Mouse (Mus musculus): ENCODE results near the gene Adam1a. TPM values are rescaled to one million over a fixed set of nuclear protein-coding genes. Genes with fewer than 3 reads are reported as not detected.

The Adam1a gene
- polyA plus RNA-seq, 1 experiment: 2.3 TPM

DNA sequence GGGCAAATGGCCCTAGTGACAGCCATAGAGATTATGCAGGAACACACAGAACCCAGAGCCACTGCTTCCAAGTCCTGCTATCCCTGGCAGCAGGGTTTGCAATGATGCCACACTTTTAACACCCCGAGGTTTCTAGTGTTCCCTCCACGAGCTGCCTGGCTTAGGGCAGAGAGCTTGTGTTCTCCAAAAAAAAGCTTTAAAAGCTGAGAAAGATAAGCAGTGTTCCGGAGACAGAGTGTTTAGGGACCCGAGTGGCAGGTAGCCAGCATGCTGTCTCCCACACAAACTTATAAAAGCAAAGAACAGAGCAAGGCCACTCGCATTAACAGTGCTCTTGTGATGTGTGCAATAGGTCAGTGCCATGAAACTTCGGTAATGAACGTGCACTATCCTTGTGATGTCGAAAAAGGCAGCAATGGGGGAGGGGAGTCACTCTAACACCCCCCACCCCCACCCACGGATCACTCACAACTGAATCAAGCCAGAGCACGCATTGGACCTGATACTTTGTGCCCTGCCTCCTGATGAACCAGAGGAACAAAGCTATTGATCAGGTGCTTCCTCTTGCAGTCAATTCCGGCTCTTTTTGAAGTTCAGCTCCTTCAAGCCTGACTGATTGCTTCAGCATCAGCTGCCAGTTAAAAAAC lies 46.3 kb upstream of the Adam1a start:
- Histone ChIP-seq H3K4me3 (ENCODE audit: low read depth, low read length) (no peak overlapping the region), H3K4me1 (ENCODE audit: control insufficient read depth, insufficient read depth, low read length) (peaks cover 1% of the 10 kb centered on the region), H3K9ac (ENCODE audit: low read depth, poor library complexity, severe bottlenecking) (no peak overlapping the region), H3K36me3 (ENCODE audit: control insufficient read depth, insufficient read depth, low read length, poor library complexity, severe bottlenecking) (no peaks in the 10 kb centered on the region), H3K27ac (ENCODE audit: insufficient read depth, low read length) (no peak overlapping the region), H3K9me3 (replicated peaks; ENCODE audit: control insufficient read depth, insufficient read depth, low read length, poor library complexity, severe bottlenecking) (no peaks in the 10 kb centered on the region), H3K27me3 (ENCODE audit: control insufficient read depth, insufficient read depth, low read length, poor library complexity, severe bottlenecking) (no peaks in the 10 kb centered on the region)
- no peak for TF ChIP-seq CTCF (IDR thresholded peaks at IDR 0.05; ENCODE audit: low read depth, low read length)
- no peak for TF ChIP-seq POLR2A (IDR thresholded peaks at IDR 0.05; ENCODE audit: insufficient read depth, low read length)
- TF ChIP-seq EP300 (IDR thresholded peaks at IDR 0.05; ENCODE audit: insufficient read depth, low read depth, low read length): no peak

DNA sequence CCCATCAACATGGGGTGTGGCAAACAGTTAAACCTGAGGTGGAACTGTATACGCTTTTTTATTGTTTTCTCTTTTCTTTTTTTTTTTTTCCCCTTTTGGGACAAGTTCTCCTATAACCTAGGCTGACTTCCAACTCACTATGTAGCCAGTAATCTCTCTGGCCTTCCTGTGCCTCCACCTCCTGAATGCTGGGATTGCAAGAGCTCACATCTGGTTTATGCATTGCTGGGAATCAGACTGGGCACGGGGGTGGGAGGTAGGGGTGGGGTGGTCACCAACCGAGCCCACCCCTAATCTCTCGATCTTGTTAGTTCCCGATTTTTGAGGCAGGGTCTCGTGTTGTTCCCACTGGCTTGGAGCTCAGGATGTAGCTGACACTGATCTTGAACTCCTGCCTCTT lies 44.6 kb upstream of the Adam1a start:
- H3K27me3 ChIP-seq (ENCODE audit: control insufficient read depth, insufficient read depth, low read length, poor library complexity, severe bottlenecking): no peaks in the 10 kb centered on the region
- H3K4me1 ChIP-seq (ENCODE audit: control insufficient read depth, insufficient read depth, low read length): peaks cover 6% of the 10 kb centered on the region
- H3K27ac ChIP-seq (ENCODE audit: insufficient read depth, low read length): no peak overlapping the region
- no peak for TF ChIP-seq EP300 (IDR thresholded peaks at IDR 0.05; ENCODE audit: insufficient read depth, low read depth, low read length)
- no peak for TF ChIP-seq CTCF (IDR thresholded peaks at IDR 0.05; ENCODE audit: low read depth, low read length)
- no peak for TF ChIP-seq POLR2A (IDR thresholded peaks at IDR 0.05; ENCODE audit: insufficient read depth, low read length)
- no peaks in the 10 kb centered on the region for H3K36me3 ChIP-seq (ENCODE audit: control insufficient read depth, insufficient read depth, low read length, poor library complexity, severe bottlenecking)
- no peaks in the 10 kb centered on the region for H3K9me3 ChIP-seq (replicated peaks; ENCODE audit: control insufficient read depth, insufficient read depth, low read length, poor library complexity, severe bottlenecking)
- H3K9ac ChIP-seq (ENCODE audit: low read depth, poor library complexity, severe bottlenecking): no peak overlapping the region
- no peak overlapping the region for H3K4me3 ChIP-seq (ENCODE audit: low read depth, low read length)

DNA sequence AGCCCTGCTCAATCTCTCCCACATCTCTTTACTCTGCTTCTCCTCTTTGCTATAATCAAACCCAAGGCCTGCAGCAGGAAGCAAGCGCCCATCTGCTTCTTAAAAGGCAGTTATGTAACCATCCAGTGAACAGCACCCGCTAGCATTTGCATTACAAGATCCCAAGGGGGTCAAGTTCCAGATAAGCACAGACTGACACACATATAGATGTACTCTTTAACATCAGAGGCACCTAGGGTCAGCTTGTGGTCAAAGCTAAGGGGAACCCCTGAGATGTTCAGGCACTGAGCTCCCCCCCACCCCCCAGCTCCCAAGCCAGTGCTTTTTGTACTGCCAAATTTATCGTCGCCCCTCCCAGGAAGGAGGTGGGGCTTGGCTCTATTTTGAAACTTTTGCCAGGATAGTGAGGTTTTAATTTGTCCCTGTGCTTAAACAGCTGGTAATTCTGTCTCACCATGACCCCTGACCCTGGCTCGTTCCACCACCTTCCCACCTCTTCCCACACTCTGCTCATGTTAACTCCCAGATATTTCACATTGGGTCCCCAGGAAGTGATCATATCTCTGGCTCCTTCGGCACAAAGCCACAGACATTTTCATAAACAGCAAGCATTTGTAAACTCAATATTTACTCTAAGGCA lies 41.2 kb upstream of the Adam1a start:
- H3K9ac ChIP-seq (ENCODE audit: low read depth, poor library complexity, severe bottlenecking): no peak overlapping the region
- no peaks in the 10 kb centered on the region for H3K9me3 ChIP-seq (replicated peaks; ENCODE audit: control insufficient read depth, insufficient read depth, low read length, poor library complexity, severe bottlenecking)

DNA sequence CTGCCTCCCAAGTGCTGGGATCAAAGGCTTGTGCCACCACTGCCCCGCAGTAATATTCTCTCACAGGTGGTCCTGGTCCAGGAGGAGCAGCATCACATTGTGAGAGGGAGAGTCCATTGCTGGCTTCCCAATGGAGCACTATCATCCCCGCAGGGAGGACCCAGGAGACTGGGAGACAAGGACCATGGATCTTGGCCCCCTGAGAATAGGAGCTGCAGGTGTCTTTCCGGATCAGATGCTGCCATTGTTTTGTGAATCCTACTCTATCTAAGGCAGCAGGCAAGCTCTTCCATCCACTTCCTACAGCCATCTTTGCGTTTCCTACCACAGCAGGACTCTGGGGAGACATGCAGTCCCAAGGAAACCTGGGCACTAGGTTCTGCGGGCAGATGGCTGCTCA lies 40.4 kb upstream of the Adam1a start:
- Histone ChIP-seq H3K9me3 (replicated peaks; ENCODE audit: control insufficient read depth, insufficient read depth, low read length, poor library complexity, severe bottlenecking) (no peaks in the 10 kb centered on the region), H3K9ac (ENCODE audit: low read depth, poor library complexity, severe bottlenecking) (no peak overlapping the region), H3K27ac (ENCODE audit: insufficient read depth, low read length) (peak overlapping the region; percentile 27), H3K36me3 (ENCODE audit: control insufficient read depth, insufficient read depth, low read length, poor library complexity, severe bottlenecking) (no peaks in the 10 kb centered on the region), H3K4me3 (ENCODE audit: low read depth, low read length) (no peak overlapping the region), H3K4me1 (ENCODE audit: control insufficient read depth, insufficient read depth, low read length) (peaks cover 7% of the 10 kb centered on the region), H3K27me3 (ENCODE audit: control insufficient read depth, insufficient read depth, low read length, poor library complexity, severe bottlenecking) (no peaks in the 10 kb centered on the region)
- TF ChIP-seq CTCF (IDR thresholded peaks at IDR 0.05; ENCODE audit: low read depth, low read length): no peak
- no peak for TF ChIP-seq POLR2A (IDR thresholded peaks at IDR 0.05; ENCODE audit: insufficient read depth, low read length)
- TF ChIP-seq EP300 (IDR thresholded peaks at IDR 0.05; ENCODE audit: insufficient read depth, low read depth, low read length): no peak

More for the DNA sequence above, 41.2 kb upstream of the Adam1a start:
- peak overlapping the region; percentile 27 for H3K27ac ChIP-seq (ENCODE audit: insufficient read depth, low read length)
- H3K27me3 ChIP-seq (ENCODE audit: control insufficient read depth, insufficient read depth, low read length, poor library complexity, severe bottlenecking): no peaks in the 10 kb centered on the region
- TF ChIP-seq CTCF (IDR thresholded peaks at IDR 0.05; ENCODE audit: low read depth, low read length): no peak
- TF ChIP-seq POLR2A (IDR thresholded peaks at IDR 0.05; ENCODE audit: insufficient read depth, low read length): no peak
- TF ChIP-seq EP300 (IDR thresholded peaks at IDR 0.05; ENCODE audit: insufficient read depth, low read depth, low read length): no peak
- H3K36me3 ChIP-seq (ENCODE audit: control insufficient read depth, insufficient read depth, low read length, poor library complexity, severe bottlenecking): no peaks in the 10 kb centered on the region
- peaks cover 7% of the 10 kb centered on the region for H3K4me1 ChIP-seq (ENCODE audit: control insufficient read depth, insufficient read depth, low read length)
- no peak overlapping the region for H3K4me3 ChIP-seq (ENCODE audit: low read depth, low read length)

DNA sequence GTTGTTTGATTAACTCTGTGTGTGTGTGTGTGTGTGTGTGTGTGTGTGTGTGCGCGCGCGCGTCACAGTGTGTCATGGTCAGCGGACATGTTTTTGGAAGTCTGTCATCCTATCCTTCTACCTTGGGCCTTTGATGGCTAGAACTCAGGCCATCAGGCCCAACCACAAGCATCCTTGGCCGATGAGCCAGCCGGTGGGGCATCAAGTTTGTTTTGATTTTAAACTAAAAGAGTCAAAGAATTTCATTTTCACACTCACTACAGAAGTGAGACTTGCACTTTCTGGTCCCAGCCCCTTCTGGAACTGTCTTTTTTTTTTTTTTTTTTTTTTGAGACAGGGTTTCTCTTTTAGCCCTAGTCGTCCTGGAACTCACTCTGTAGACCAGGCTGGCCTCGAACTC lies 39.7 kb upstream of the Adam1a start:
- Histone ChIP-seq H3K4me3 (ENCODE audit: low read depth, low read length) (no peak overlapping the region), H3K9ac (ENCODE audit: low read depth, poor library complexity, severe bottlenecking) (no peak overlapping the region), H3K36me3 (ENCODE audit: control insufficient read depth, insufficient read depth, low read length, poor library complexity, severe bottlenecking) (no peaks in the 10 kb centered on the region), H3K4me1 (ENCODE audit: control insufficient read depth, insufficient read depth, low read length) (peaks cover 7% of the 10 kb centered on the region), H3K9me3 (replicated peaks; ENCODE audit: control insufficient read depth, insufficient read depth, low read length, poor library complexity, severe bottlenecking) (no peaks in the 10 kb centered on the region), H3K27ac (ENCODE audit: insufficient read depth, low read length) (peak overlapping the region; percentile 27; the same call in 1 of the 2 replicates), H3K27me3 (ENCODE audit: control insufficient read depth, insufficient read depth, low read length, poor library complexity, severe bottlenecking) (no peaks in the 10 kb centered on the region)
- TF ChIP-seq POLR2A (IDR thresholded peaks at IDR 0.05; ENCODE audit: insufficient read depth, low read length): no peak
- TF ChIP-seq CTCF (IDR thresholded peaks at IDR 0.05; ENCODE audit: low read depth, low read length): no peak
- TF ChIP-seq EP300 (IDR thresholded peaks at IDR 0.05; ENCODE audit: insufficient read depth, low read depth, low read length): no peak

Data from ES-Bruce4 (cell line).